Mouse (Mus musculus) lung, postnatal 14 days (tissue): ENCODE results near the gene Fcna.

Source experiments
- DNase-seq: peaks from one replicate; pipeline ENCODE4 v3.0.0; 2021

Gene Fcna

GRCm38 (mm10) chr2:25607761-25608622 lies 19.8 kb downstream of the Fcna start, which contains the start of gene Rabl6:
TSS of gene Rabl6 (minus strand) at chr2:25608521.
- DNase-seq = peak; percentile 89

- DNase-seq = no peak
These were observed 25.3 kb downstream of the Fcna start for GRCm38 (mm10) chr2:25602526-25602925.

- no peak for DNase-seq
These were observed 27.8 kb downstream of the Fcna start for GRCm38 (mm10) chr2:25600037-25600436.

- DNase-seq = no peak
These were observed 29.1 kb downstream of the Fcna start for GRCm38 (mm10) chr2:25598749-25599148.

- no peak for DNase-seq
These were observed 30.9 kb downstream of the Fcna start for GRCm38 (mm10) chr2:25596765-25597510.

- DNase-seq = peak; percentile 58
These were observed 36.0 kb downstream of the Fcna start for GRCm38 (mm10) chr2:25591863-25592262.

- no peak for DNase-seq
These were observed 39.5 kb downstream of the Fcna start for GRCm38 (mm10) chr2:25588227-25588907.

GRCm38 (mm10) chr2:25587290-25587689 lies 40.5 kb downstream of the Fcna start:
- DNase-seq = no peak

GRCm38 (mm10) chr2:25585601-25586000 lies 42.2 kb downstream of the Fcna start:
- DNase-seq = no peak

GRCm38 (mm10) chr2:25584856-25585255 lies 43.0 kb downstream of the Fcna start:
- no peak for DNase-seq

- no peak for DNase-seq
These were observed 43.7 kb downstream of the Fcna start for GRCm38 (mm10) chr2:25584152-25584551.

GRCm38 (mm10) chr2:25583571-25583970 lies 44.3 kb downstream of the Fcna start:
- no peak for DNase-seq

- no peak for DNase-seq
These were observed 44.7 kb downstream of the Fcna start for GRCm38 (mm10) chr2:25583120-25583481.

GRCm38 (mm10) chr2:25582466-25583119 lies 45.2 kb downstream of the Fcna start:
- no peak for DNase-seq

- no peak for DNase-seq
These were observed 45.9 kb downstream of the Fcna start for GRCm38 (mm10) chr2:25581901-25582301.

- DNase-seq = peak; percentile 65
These were observed 46.5 kb downstream of the Fcna start, which contains the start of gene Ajm1 for GRCm38 (mm10) chr2:25581294-25581864. TSS of gene Ajm1 (minus strand) at chr2:25581757.

- DNase-seq = no peak
These were observed 47.2 kb downstream of the Fcna start for GRCm38 (mm10) chr2:25580621-25581101.

GRCm38 (mm10) chr2:25579737-25580460 lies 47.9 kb downstream of the Fcna start:
- peak; percentile 60 for DNase-seq

GRCm38 (mm10) chr2:25578796-25579736 lies 48.8 kb downstream of the Fcna start:
- DNase-seq = no peak
